Mouse (Mus musculus) testis, adult 2 months (tissue): ENCODE data around the gene Agbl5.

Source experiments
- CTCF ChIP-seq: fragments of 200-500 bp; IDR thresholded peaks from 2 replicates; pipeline ENCODE4 v1.5.1; 2012; ENCODE audit warnings: low read depth, mild to moderate bottlenecking, inconsistent platforms, low read length, moderate library complexity; ENCODE audit not compliant: control insufficient read depth, insufficient read depth, insufficient replicate concordance
- POLR2A ChIP-seq: fragments of 200-500 bp; IDR thresholded peaks from 2 replicates; pipeline ENCODE4 v1.6.1; 2012; ENCODE audit warnings: low read depth, mild to moderate bottlenecking, inconsistent platforms, low read length, moderate library complexity; ENCODE audit not compliant: control insufficient read depth

DNA sequence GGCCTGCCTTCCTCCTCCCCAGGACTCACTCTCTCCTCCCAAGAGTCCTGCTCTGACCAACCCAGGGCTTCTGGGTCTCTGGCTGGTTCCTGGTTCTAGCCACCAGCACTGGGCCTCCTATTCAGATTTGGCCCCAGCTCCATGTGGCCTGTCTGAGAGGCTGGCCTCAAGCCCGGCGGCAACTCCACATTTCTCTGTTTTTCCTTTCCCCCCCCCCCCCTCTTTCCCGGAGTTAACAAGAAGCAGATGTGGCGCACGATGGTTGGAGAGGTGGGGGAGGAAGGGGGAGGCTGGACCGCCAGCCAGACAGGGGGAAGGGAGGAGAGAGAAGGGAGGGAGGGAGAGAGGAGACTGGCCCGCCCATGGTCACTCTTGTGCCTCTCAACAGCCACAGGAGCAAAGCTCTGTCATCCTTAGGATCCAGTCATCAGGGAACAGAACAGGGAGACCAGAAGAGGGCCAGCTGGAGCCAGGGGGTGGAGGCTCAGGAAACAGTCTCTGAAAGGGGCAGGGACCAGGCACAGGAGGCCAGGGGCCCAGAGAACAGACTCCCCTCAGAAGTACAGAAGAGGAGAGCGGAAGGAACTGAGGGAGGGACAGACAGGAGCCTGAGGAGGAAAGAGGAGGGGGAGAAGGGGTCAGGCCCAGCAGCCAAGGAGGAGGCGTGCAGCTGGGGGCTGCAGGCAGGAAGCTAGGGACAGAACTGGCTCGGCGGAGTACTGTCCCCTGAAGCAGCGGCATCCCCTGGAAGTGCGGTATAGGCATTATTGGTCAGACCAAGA lies 24.8 kb downstream of the Agbl5 start, which contains the start of gene Emilin1:
- TF ChIP-seq CTCF = no peak
- no peak for TF ChIP-seq POLR2A
